Mouse (Mus musculus): ENCODE measurements around the gene Clcn1. TPM values are rescaled to one million over a fixed set of nuclear protein-coding genes. Genes with fewer than 3 reads are reported as not detected.
A peak's percentile ranks its signal among the peaks of the same experiment; 100 is the strongest.

Clcn1 gene
- total and polyA plus RNA-seq, 3 experiments, result 0.04 to 0.22 TPM; not detected in 1

DNA sequence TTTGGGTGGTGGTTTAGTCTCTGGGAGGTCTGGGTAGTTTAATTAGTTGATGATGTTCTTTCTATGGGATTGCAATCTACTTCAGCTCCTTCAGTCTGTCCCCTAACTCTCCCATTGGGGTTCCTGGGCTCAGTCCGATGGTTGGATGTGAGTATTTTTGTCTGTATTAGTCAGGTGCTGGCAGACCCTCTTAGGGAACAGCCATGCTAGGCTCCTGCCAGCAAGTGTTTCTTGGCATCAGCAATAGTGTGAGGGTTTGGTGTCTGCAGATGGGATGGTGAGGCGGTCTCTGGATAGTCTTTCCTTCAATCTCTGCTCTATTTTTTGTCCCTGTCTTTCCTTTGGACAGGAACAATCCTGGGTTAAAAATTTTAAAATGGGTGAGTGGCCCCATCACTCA lies 33.4 kb upstream of the Clcn1 start:
- Histone ChIP-seq H3K27ac (ENCODE audit: control insufficient read depth, low read depth, low read length) (no peak overlapping the region), H3K27me3 (ENCODE audit: control insufficient read depth in 1 of 2, insufficient read depth in 2 of 2, low read length in 2 of 2) (peaks cover 1 to 2% of the 10 kb centered on the region in 2 experiments), H3K9ac (ENCODE audit: control insufficient read depth, low read depth, low read length, poor library complexity, severe bottlenecking) (no peak overlapping the region), H3K36me3 (ENCODE audit: control insufficient read depth in 1 of 2, insufficient read depth in 2 of 2, low read length in 2 of 2) (peaks cover 0 to 10% of the 10 kb centered on the region in 2 experiments; a peak in 2 of 4 replicates), H3K9me3 (replicated peaks; ENCODE audit: insufficient read depth, low read length) (no peaks in the 10 kb centered on the region), H3K79me2 (ENCODE audit: control insufficient read depth, insufficient read depth, low read length, poor library complexity) (no peaks in the 10 kb centered on the region), H3K4me1 (ENCODE audit: control insufficient read depth in 1 of 2, insufficient read depth in 2 of 2, low read length in 2 of 2) (peaks cover 0 to 9% of the 10 kb centered on the region in 2 experiments; a peak in 2 of 4 replicates), H3K4me3 (ENCODE audit: control insufficient read depth in 1 of 2, insufficient read depth in 1 of 2, low read depth in 2 of 2, low read length in 2 of 2) (no peak overlapping the region)
- TF ChIP-seq CHD1 (IDR thresholded peaks at IDR 0.05; ENCODE audit: low read depth, low read length), result no peak
- no peak for TF ChIP-seq MXI1 (IDR thresholded peaks at IDR 0.05; ENCODE audit: low read depth, low read length)
- no peak for DNase-seq (ENCODE audit: low read depth, low spot score)

DNA sequence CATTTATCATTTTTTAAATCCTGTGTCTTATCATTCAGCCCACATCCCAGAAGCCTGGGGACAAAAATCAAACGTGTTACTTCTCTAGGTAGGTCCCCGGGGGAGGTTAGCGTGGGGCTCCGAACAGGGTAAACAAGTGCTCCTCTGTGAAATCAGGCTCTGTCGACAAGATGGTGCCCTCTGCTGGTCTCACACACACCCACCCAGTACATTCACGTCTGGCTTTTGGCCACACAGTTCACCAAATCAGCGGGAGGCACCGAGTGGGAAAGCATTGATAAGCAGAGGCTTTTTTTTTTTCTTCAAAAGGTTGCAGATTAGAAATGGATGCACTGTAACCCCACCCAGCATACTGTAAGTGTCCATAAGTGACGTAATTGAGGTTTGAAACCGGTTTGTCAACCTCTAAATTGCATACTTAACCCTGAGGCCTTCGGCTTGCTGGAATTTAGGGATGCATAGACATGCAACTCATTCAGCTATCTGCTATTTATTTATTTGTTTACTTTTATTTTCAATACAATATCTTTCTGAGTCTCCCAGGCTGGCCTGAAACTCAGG lies 29.1 kb upstream of the Clcn1 start:
- Histone ChIP-seq H3K27me3 (ENCODE audit: control insufficient read depth in 1 of 2, insufficient read depth in 2 of 2, low read length in 2 of 2) (peaks cover 1 to 2% of the 10 kb centered on the region in 2 experiments; a peak in 2 of 4 replicates), H3K9ac (ENCODE audit: control insufficient read depth, low read depth, low read length, poor library complexity, severe bottlenecking) (no peak overlapping the region), H3K27ac (ENCODE audit: control insufficient read depth, low read depth, low read length) (no peak overlapping the region), H3K9me3 (replicated peaks; ENCODE audit: insufficient read depth, low read length) (no peaks in the 10 kb centered on the region), H3K36me3 (ENCODE audit: control insufficient read depth in 1 of 2, insufficient read depth in 2 of 2, low read length in 2 of 2) (peaks cover 0 to 10% of the 10 kb centered on the region in 2 experiments; a peak in 2 of 4 replicates), H3K4me3 (ENCODE audit: control insufficient read depth in 1 of 2, insufficient read depth in 1 of 2, low read depth in 2 of 2, low read length in 2 of 2) (no peak overlapping the region), H3K4me1 (ENCODE audit: control insufficient read depth in 1 of 2, insufficient read depth in 2 of 2, low read length in 2 of 2) (peaks cover 3 to 9% of the 10 kb centered on the region in 2 experiments; a peak in 3 of 4 replicates), H3K79me2 (ENCODE audit: control insufficient read depth, insufficient read depth, low read length, poor library complexity) (no peaks in the 10 kb centered on the region)
- DNase-seq (ENCODE audit: low read depth, low spot score), result peak; percentile 85
- TF ChIP-seq JUND (IDR thresholded peaks at IDR 0.05; ENCODE audit: low read depth, low read length), result no peak
- no peak for TF ChIP-seq ZMIZ1 (IDR thresholded peaks at IDR 0.05; ENCODE audit: low read depth, low read length)
- TF ChIP-seq NELFE (IDR thresholded peaks at IDR 0.05; ENCODE audit: low read depth, low read length), result no peak
- TF ChIP-seq MAX (IDR thresholded peaks at IDR 0.05; ENCODE audit: low read length), result no peak; the same call in 1 of the 2 replicates
- TF ChIP-seq ZKSCAN1 (IDR thresholded peaks at IDR 0.05; ENCODE audit: low read depth, low read length), result no peak
- TF ChIP-seq HCFC1 (IDR thresholded peaks at IDR 0.05; ENCODE audit: low read depth, low read length), result no peak
- TF ChIP-seq UBTF (IDR thresholded peaks at IDR 0.05; ENCODE audit: borderline replicate concordance, insufficient read depth, low read depth, low read length), result no peak
- peak; percentile 61 for TF ChIP-seq TAL1 (IDR thresholded peaks at IDR 0.05; ENCODE audit: low read length)
- TF ChIP-seq RAD21 (IDR thresholded peaks at IDR 0.05; ENCODE audit: low read depth, low read length), result peak; percentile 52
- TF ChIP-seq MAFK (IDR thresholded peaks at IDR 0.05; ENCODE audit: borderline replicate concordance, low read depth, low read length), result no peak; the same call in 1 of the 2 replicates
- peak; percentile 90 for TF ChIP-seq GATA1 (IDR thresholded peaks at IDR 0.05; ENCODE audit: low read depth, low read length)
- no peak; the same call in 1 of the 2 replicates for TF ChIP-seq SIN3A (IDR thresholded peaks at IDR 0.05; ENCODE audit: low read length)
- no peak for TF ChIP-seq MEF2A (IDR thresholded peaks at IDR 0.05; ENCODE audit: extremely low read depth, insufficient replicate concordance, low read depth, low read length, poor library complexity, severe bottlenecking)
- TF ChIP-seq KAT2A (conservative IDR thresholded peaks at IDR 0.05; ENCODE audit: low read depth, low read length), result no peak
- TF ChIP-seq EP300 (IDR thresholded peaks at IDR 0.05; ENCODE audit: low read depth in 1 of 2, low read length in 2 of 2), result peak; percentile 81 to 85
- no peak for TF ChIP-seq E2F4 (IDR thresholded peaks at IDR 0.05; ENCODE audit: borderline replicate concordance, low read depth, low read length)
- no peak for TF ChIP-seq MYB (IDR thresholded peaks at IDR 0.05; ENCODE audit: low read depth, low read length)
- peak; percentile 74 for TF ChIP-seq SMC3 (IDR thresholded peaks at IDR 0.05; ENCODE audit: low read depth, low read length)
- peak; percentile 86 for TF ChIP-seq TCF12 (IDR thresholded peaks at IDR 0.05; ENCODE audit: low read depth, low read length)
- TF ChIP-seq USF1 (IDR thresholded peaks at IDR 0.05; ENCODE audit: low read depth, low read length), result no peak
- TF ChIP-seq ZNF384 (IDR thresholded peaks at IDR 0.05; ENCODE audit: low read depth, low read length), result peak; percentile 97
- no peak for TF ChIP-seq TBP (IDR thresholded peaks at IDR 0.05; ENCODE audit: low read depth, low read length)
- TF ChIP-seq MYC (IDR thresholded peaks at IDR 0.05; ENCODE audit: low read depth, low read length), result no peak
- peak; percentile 92 for TF ChIP-seq RCOR1 (IDR thresholded peaks at IDR 0.05; ENCODE audit: low read depth, low read length)
- no peak for TF ChIP-seq GABPA (IDR thresholded peaks at IDR 0.05; ENCODE audit: low read depth, low read length)
- TF ChIP-seq POLR2A (IDR thresholded peaks at IDR 0.05; ENCODE audit: control insufficient read depth in 1 of 2, insufficient read depth in 1 of 2, low read depth in 1 of 2, low read length in 2 of 2, poor library complexity in 1 of 2), result no peak
- TF ChIP-seq ELF1 (IDR thresholded peaks at IDR 0.05; ENCODE audit: low read depth, low read length), result no peak
- no peak for TF ChIP-seq CHD1 (IDR thresholded peaks at IDR 0.05; ENCODE audit: low read depth, low read length)
- TF ChIP-seq ETS1 (IDR thresholded peaks at IDR 0.05; ENCODE audit: low read depth, low read length), result peak; percentile 82
- no peak for TF ChIP-seq CHD2 (IDR thresholded peaks at IDR 0.05; ENCODE audit: low read length)
- peak; percentile 47 to 77 (median 74) for TF ChIP-seq CTCF (IDR thresholded peaks at IDR 0.05 in 2 of 3, conservative IDR thresholded peaks at IDR 0.05 in 1 of 3; ENCODE audit: control insufficient read depth in 1 of 3, insufficient read depth in 1 of 3, low read depth in 2 of 3, low read length in 3 of 3, poor library complexity in 1 of 3, severe bottlenecking in 1 of 3)

Measured in MEL (cell line).